Mouse (Mus musculus) layer of hippocampus, adult 2 months (tissue): ENCODE measurements around the gene Mthfd1l. TPM values are rescaled to one million over a fixed set of nuclear protein-coding genes. Genes with fewer than 3 reads are reported as not detected.

Experiments
- DNase-seq, 2 experiments: peaks; one replicate each; pipeline ENCODE4 v3.0.0; 2022; ENCODE audit warnings: low spot score in 2 of 2
- H3K27ac ChIP-seq: fragments of 200-600 bp; 2 replicates; pipeline ENCODE4 v1.8.1; 2022
- H3K4me3 ChIP-seq: fragments of 200-600 bp; 2 replicates; pipeline ENCODE4 v1.8.1; 2022; ENCODE audit warnings: mild to moderate bottlenecking
- CTCF ChIP-seq: fragments of 200-600 bp; conservative IDR thresholded peaks from 2 replicates; pipeline ENCODE4 v1.8.1; 2022; ENCODE audit warnings: antibody characterized with exemption, mild to moderate bottlenecking, moderate library complexity
- total RNA-seq, 2 experiments: library from RNA; stranded (reverse); gene quantifications; 2 replicates each; pipeline ENCODE4 v1.2.3; 2021

Mthfd1l gene
- total RNA-seq, 2 experiments from 2014 or later: 8.2 to 9.2 TPM

GRCm38 (mm10) chr10:4151159-4151558 is 178.2 kb downstream of the Mthfd1l start:
- DNase-seq: no peak
- no peak overlapping the region for H3K27ac ChIP-seq
- TF ChIP-seq CTCF: peak; percentile 53
- H3K4me3 ChIP-seq: no peak overlapping the region

GRCm38 (mm10) chr10:4151862-4152776 is 179.2 kb downstream of the Mthfd1l start:
- H3K27ac ChIP-seq: 0 out of 2 replicates have a peak overlapping the region, but pooled peaks have one; percentile 14
- no peak overlapping the region for H3K4me3 ChIP-seq
- no peak for DNase-seq
- TF ChIP-seq CTCF: no peak

- DNase-seq: no peak
- H3K4me3 ChIP-seq: no peak overlapping the region
- no peak for TF ChIP-seq CTCF
- H3K27ac ChIP-seq: no peak overlapping the region
Observed at GRCm38 (mm10) chr10:4153031-4153430, 180.1 kb downstream of the Mthfd1l start.

- TF ChIP-seq CTCF: no peak
- no peak for DNase-seq
- no peak overlapping the region for H3K4me3 ChIP-seq
- no peak overlapping the region for H3K27ac ChIP-seq
Observed at GRCm38 (mm10) chr10:4154035-4154434, 181.1 kb downstream of the Mthfd1l start.

- Histone ChIP-seq H3K27ac (no peak overlapping the region), H3K4me3 (no peak overlapping the region)
- DNase-seq: no peak
- no peak for TF ChIP-seq CTCF
Observed at GRCm38 (mm10) chr10:4155521-4155920, 182.6 kb downstream of the Mthfd1l start.

- DNase-seq: no peak
- Histone ChIP-seq H3K27ac (no peak overlapping the region), H3K4me3 (no peak overlapping the region)
- no peak for TF ChIP-seq CTCF
Observed at GRCm38 (mm10) chr10:4158533-4158932, 185.6 kb downstream of the Mthfd1l start.

GRCm38 (mm10) chr10:4159541-4160090 is 186.7 kb downstream of the Mthfd1l start:
- H3K27ac ChIP-seq: no peak overlapping the region
- no peak for DNase-seq
- TF ChIP-seq CTCF: no peak
- H3K4me3 ChIP-seq: no peak overlapping the region

- no peak for DNase-seq
- no peak overlapping the region for H3K27ac ChIP-seq
- no peak overlapping the region for H3K4me3 ChIP-seq
- no peak for TF ChIP-seq CTCF
Observed at GRCm38 (mm10) chr10:4160242-4160785, 187.4 kb downstream of the Mthfd1l start.

GRCm38 (mm10) chr10:4162049-4162448 is 189.1 kb downstream of the Mthfd1l start:
- H3K4me3 ChIP-seq: no peak overlapping the region
- H3K27ac ChIP-seq: no peak overlapping the region
- no peak for DNase-seq
- no peak for TF ChIP-seq CTCF

GRCm38 (mm10) chr10:4162976-4163375 is 190.1 kb downstream of the Mthfd1l start:
- no peak overlapping the region for H3K27ac ChIP-seq
- H3K4me3 ChIP-seq: no peak overlapping the region
- no peak for DNase-seq
- no peak for TF ChIP-seq CTCF

GRCm38 (mm10) chr10:4164681-4165080 is 191.8 kb downstream of the Mthfd1l start:
- Histone ChIP-seq H3K27ac (no peak overlapping the region), H3K4me3 (no peak overlapping the region)
- no peak for DNase-seq
- no peak for TF ChIP-seq CTCF

GRCm38 (mm10) chr10:4168222-4168798 is 195.4 kb downstream of the Mthfd1l start:
- DNase-seq: no peak
- H3K27ac ChIP-seq: no peak overlapping the region
- no peak overlapping the region for H3K4me3 ChIP-seq
- no peak for TF ChIP-seq CTCF

- no peak overlapping the region for H3K27ac ChIP-seq
- TF ChIP-seq CTCF: no peak
Observed at GRCm38 (mm10) chr10:4174229-4174628, 201.3 kb downstream of the Mthfd1l start.

More at GRCm38 (mm10) chr10:4174229-4174628, 201.3 kb downstream of the Mthfd1l start:
- DNase-seq: no peak
- no peak overlapping the region for H3K4me3 ChIP-seq
